Mouse (Mus musculus) bone marrow, adult 2 months (tissue): ENCODE data around the gene Lrrc66. TPM values are rescaled to one million over a fixed set of nuclear protein-coding genes. Genes with fewer than 3 reads are reported as not detected.

Source experiments
- H3K27ac ChIP-seq: fragments of 200-500 bp; 2 replicates; pipeline ENCODE4 v1.5.1; 2012; ENCODE audit warnings: low read depth, mild to moderate bottlenecking, control low read depth, inconsistent platforms, low read length; ENCODE audit not compliant: control insufficient read depth, poor library complexity, insufficient read depth
- H3K4me1 ChIP-seq: fragments of 200-500 bp; 2 replicates; pipeline ENCODE4 v1.6.1; 2011; ENCODE audit warnings: low read length; ENCODE audit not compliant: control insufficient read depth, insufficient read depth
- H3K4me3 ChIP-seq: fragments of 200-500 bp; replicated peaks from 2 replicates; pipeline ENCODE3; 2011; ENCODE audit warnings: mild to moderate bottlenecking, low read depth, low read length, control low read depth; ENCODE audit not compliant: control insufficient read depth
- CTCF ChIP-seq: fragments of 200-500 bp; IDR thresholded peaks from 2 replicates; pipeline ENCODE4 v1.5.1; 2011; ENCODE audit warnings: low read length, control low read depth; ENCODE audit not compliant: control insufficient read depth, insufficient read depth
- POLR2A ChIP-seq: fragments of 200-500 bp; IDR thresholded peaks from 2 replicates; pipeline ENCODE4 v1.6.1; 2011; ENCODE audit warnings: low read depth, mild to moderate bottlenecking, control low read depth, low read length, borderline replicate concordance; ENCODE audit not compliant: control insufficient read depth
- WGBS: fragments of 180-500 bp; shearing (Covaris S2); methylation state at CpG from one replicate; pipeline ENCODE4 v1.1.7; 2018; 5-methylcytosine and 5-hydroxymethylcytosine counted together
- polyA plus RNA-seq: library from polyadenylated mRNA; stranded (reverse); fragments of >200 nt; gene quantifications from 2 replicates; pipeline ENCODE4 v1.2.4, GENCODE M21; 2011; ENCODE audit warnings: low replicate concordance; ENCODE audit not compliant: missing spikeins, insufficient read depth, insufficient read length

The Lrrc66 gene
- polyA plus RNA-seq, 1 experiment = 2.8 TPM

DNA sequence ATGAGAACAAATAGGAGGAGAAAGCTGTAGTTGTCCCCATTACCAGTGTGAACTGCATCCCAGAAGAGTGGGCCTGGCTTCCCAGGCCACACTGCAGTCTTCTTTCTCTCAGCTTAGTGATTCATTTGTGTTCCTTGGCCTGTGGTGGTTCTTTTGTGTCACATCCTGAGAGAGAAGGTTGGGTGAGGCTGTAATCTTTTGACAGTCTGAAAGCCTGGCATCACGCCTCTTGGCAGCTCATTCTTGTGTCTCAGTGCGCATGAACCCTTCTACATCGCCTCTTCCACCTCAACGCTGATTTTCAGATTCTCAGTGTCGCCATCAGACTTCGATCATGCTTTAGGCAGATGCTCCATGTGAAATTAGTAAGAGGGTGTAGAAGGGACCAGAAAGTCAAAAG is 68.3 kb downstream of the Lrrc66 start:
- H3K4me3 ChIP-seq = no peak overlapping the region
- 83% methylated on average over 6 of the region's 6 CpGs for WGBS
- no peaks in the 10 kb centered on the region for H3K4me1 ChIP-seq
- H3K27ac ChIP-seq = no peak overlapping the region
- TF ChIP-seq POLR2A (no peak), CTCF (no peak)

DNA sequence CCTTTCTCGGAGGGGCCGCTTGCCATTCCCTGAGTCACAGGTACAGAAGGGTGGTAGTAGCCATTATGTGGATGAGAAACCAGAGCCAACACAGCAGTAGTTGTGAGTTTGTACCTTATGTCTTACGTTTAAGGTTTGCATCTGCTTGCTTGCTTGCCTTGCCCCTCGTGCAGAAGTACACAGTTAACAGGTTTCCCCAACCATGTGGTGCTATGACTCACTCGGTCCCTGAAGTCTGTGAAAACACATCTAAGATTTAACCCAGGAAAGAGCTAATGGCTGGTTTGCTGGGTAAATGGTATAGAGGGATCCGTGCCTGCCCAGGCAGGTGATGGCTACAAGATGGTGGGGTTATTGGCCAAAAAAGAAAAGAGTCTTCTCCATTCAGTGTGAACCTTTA is 73.6 kb downstream of the Lrrc66 start:
- 85% methylated on average over 6 of the region's 6 CpGs for WGBS
- H3K27ac ChIP-seq = no peak overlapping the region
- H3K4me3 ChIP-seq = no peak overlapping the region
- no peaks in the 10 kb centered on the region for H3K4me1 ChIP-seq
- TF ChIP-seq CTCF = no peak
- TF ChIP-seq POLR2A = no peak

DNA sequence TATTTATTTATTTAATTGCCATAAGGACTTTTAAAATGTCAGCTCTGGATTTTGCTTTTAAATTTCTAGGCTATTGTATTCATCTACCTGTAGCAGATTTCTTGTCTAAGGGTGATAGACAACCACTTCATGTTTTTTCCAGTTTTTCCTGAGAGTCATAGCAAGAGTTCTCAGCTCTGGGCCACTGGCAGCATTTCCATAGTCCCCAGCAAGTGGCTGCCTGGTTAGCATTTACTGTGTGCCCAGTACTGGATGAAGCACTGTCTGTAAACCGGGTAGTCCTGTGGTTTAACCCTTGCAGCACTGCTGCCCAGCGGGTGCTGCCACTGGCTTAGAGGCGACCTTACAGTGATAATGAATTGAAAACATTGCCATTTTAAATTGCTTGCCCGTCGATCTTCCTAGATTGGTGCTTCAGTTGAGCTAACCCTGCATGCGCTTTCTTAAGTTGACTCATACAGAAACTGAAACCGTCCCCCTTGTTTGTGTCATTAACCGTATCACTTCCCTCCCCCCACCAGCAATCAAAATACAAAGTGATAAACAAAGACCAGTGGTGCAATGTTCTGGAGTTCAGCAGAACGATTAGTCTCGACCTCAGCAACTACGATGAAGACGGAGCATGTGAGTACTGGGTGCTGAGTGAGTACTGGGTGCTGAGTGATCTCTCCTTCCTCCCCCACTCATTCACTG is 75.4 kb downstream of the Lrrc66 start:
- 81% methylated on average over 12 of the region's 12 CpGs for WGBS
- no peaks in the 10 kb centered on the region for H3K4me1 ChIP-seq
- H3K27ac ChIP-seq = no peak overlapping the region
- no peak overlapping the region for H3K4me3 ChIP-seq
- no peak for TF ChIP-seq POLR2A
- no peak for TF ChIP-seq CTCF

Other genes with a start within 250 kb of the Lrrc66 start
- gene Cwh43, start 226.5 kb downstream of the Lrrc66 start, polyA plus RNA-seq = not detected in 2 replicates
- gene Dcun1d4, start 151.5 kb downstream of the Lrrc66 start, polyA plus RNA-seq = 1.9 and 3.6 TPM in 2 replicates
- 1.6 and 4.2 TPM in 2 replicates for gene Sgcb, start 15.3 kb upstream of the Lrrc66 start, polyA plus RNA-seq
- not detected in 2 replicates for gene Spata18, start 18.9 kb upstream of the Lrrc66 start, polyA plus RNA-seq